Mouse (Mus musculus) left cerebral cortex, postnatal 14 days (tissue): ENCODE data around the gene Nrp2. TPM values are rescaled to one million over a fixed set of nuclear protein-coding genes. Genes with fewer than 3 reads are reported as not detected.

Source experiments
- DNase-seq, 2 experiments: peaks; one replicate each; pipeline ENCODE4 v3.0.0; 2021 to 2022; ENCODE audit warnings: low spot score in 2 of 2, mixed read lengths in 1 of 2
- intact Hi-C: fragments of 180-260 bp; cut with DNase I; formaldehyde crosslinking; loops from one replicate; pipeline ENCODE4 v1.15.1; 2025
- total RNA-seq, 2 experiments: library from RNA; stranded (reverse); gene quantifications; 2 replicates each; pipeline ENCODE4 v1.2.3; 2021

Nrp2 gene
- total RNA-seq, 2 experiments from 2014 or later, result 16.9 to 32.7 TPM

DNA sequence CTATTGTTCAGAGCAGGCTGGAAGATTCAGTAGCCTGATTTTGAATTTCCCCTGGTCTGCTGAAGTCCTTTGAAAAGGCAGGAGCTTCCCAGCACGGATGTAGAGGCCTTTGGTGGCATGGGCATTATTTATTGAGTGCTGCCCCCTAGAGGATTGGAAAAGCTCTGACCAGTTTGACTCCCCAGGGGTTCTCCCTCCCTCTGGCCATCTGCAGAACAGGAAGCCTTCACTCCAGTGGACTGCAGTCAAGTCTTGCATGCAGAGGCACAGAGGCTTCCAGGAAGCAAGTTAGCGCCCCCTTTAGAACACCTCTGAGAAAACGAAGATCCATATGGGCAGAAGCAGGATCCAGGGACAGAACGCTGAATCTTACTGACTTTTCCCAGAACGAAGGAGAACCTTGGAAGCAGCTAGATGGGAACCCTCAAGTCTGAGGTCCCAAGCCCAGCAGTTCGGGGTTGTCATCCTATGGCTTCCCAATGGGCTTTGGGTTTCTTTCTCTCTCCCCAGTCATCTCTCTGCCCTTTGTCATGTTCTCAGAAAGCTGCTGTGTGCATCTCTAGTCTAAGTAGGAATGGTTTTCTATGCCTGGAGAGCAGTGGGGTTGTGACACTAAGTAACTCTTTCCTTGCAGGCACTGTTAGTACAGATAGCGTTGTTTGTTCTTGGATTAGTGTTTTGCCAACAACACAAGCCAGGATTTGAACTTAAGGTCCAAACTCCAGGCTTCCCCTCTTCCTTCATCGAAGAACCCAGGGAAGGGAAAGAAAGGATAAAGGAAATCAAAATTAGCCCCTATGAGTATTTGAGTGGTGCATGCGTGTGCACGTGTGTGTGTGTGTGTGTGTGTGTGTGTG lies 1.8 kb upstream of the Nrp2 start:
- DNase-seq, result peak; percentile 77
- intact Hi-C loops, result loop anchor here (5.0 kb wide), 4 partner anchors 81 to 1644 kb away; no protein-coding TSS in a partner anchor

DNA sequence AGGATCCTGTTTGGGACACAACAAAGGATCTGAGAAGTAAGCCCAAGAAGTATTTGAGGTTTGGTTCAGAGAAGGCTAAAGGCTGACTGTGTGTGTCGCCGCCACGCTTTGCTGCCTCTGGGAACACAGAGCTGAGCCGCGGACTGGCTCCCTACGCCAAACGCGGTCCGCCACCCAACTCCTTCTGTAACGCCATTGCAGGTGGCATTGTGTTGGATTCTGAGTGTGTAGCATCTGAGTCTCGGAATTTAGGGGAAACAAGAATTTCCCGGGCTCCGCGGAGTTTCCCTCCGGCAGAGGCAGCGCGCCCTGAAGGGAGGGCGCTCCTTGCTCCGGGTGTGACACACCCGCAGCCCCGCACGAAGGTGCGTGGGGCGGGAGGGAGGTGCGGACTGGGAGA lies 342 bp upstream of the Nrp2 start:
- peak in 1 of 2 experiments; percentile 27 for DNase-seq

DNA sequence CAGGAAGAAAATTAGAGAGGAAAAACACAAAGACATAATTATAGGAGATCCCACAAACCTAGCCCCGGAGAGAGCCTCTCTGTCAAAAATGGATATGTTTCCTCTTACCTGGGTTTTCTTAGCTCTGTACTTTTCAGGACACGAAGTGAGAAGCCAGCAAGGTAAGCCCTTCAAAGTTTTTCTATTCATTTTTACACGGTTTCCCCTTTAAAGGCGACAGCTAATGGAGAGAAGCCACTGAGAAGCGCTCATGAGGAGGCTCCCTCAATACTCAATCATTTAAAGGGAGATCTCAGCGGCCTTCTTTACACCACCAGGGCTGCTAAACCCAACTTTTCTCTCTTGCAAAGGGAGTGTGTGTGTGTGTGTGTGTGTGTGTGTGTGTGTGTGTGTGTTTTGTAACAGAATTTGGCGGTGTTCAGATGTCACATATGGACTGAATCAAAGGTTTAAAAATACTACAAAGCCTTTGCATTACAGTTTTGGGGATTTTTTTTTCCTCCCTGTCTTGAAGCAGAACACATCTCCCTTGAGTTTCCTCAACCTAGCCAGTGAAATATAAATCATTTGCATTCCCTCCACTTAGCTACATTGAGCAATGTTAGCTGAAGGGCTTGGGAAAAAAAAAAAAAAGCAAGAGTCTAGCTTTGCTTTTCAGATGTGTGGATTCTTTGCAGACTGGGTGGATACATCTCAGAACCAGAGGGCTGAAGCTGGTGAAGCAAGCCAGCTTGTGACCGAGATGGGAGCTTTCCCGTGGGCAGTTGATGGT lies 1.2 kb downstream of the Nrp2 start:
- DNase-seq, result peak in 1 of 2 experiments; percentile 41
- intact Hi-C loops, result loop anchor here (5.0 kb wide), 4 partner anchors 78 to 1647 kb away; no protein-coding TSS in a partner anchor

More for the DNA sequence above, 342 bp upstream of the Nrp2 start:
- intact Hi-C loops, result loop anchor here (5.0 kb wide), 4 partner anchors 80 to 1645 kb away; no protein-coding TSS in a partner anchor

DNA sequence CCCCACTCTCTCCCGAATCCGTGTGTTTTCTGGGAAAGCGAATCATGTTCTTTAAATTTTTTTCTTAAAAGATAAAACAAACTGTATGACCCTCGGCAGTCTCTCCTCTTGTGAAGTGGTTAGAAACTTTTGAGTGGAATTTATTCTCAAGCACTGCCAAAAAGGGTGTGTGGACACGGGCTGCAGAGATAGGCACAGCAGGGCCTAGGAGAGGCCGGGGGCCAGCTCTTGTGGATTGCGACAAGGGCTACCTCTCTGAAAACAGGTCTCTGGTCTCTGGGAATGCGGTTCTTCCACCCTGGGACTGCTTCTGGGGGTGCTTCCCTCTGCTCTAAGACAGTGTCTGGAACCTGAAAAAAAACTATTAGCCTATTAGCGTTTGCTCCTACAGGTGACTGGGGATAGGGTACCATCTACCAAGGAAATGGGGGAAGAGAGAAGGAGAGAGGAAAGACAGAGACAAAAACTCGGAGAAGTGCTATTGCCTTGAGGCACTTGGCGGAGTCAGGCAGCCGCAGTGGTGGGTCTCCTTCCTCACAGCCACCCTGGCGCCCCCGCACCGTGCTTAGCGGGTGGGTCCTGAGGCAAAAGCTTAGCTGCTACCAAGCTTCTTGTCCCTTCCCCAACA lies 1.9 kb downstream of the Nrp2 start:
- no peak for DNase-seq

DNA sequence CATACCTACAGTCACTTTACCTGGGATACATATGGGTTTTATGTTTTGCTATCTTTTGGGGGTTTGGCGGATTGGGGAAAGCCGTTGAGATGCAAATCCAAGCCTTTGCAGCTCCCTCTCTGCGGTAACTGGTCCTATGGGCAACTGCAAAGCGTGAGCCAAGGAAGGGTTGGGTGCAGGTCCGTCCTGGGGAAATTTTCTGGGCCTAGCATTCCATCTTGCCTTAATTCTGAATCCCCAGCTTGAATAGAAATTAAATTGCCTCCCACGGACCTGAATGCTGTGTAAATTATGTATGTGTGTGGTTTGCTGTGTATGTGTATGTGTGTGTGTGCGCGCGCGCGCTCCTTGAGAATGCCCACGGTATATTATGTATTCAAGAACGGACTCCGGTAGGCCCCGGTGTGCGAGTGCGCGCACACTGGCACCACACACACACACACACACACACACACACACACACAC lies 2.5 kb downstream of the Nrp2 start:
- peak; percentile 36 to 64 for DNase-seq
- intact Hi-C loops, result loop anchor here (5.0 kb wide), 2 partner anchors 47 to 222 kb away; no protein-coding TSS in a partner anchor

More for the DNA sequence above, 1.9 kb downstream of the Nrp2 start:
- intact Hi-C loops, result loop anchor here (5.0 kb wide), 6 partner anchors 47 to 1648 kb away; no protein-coding TSS in a partner anchor

DNA sequence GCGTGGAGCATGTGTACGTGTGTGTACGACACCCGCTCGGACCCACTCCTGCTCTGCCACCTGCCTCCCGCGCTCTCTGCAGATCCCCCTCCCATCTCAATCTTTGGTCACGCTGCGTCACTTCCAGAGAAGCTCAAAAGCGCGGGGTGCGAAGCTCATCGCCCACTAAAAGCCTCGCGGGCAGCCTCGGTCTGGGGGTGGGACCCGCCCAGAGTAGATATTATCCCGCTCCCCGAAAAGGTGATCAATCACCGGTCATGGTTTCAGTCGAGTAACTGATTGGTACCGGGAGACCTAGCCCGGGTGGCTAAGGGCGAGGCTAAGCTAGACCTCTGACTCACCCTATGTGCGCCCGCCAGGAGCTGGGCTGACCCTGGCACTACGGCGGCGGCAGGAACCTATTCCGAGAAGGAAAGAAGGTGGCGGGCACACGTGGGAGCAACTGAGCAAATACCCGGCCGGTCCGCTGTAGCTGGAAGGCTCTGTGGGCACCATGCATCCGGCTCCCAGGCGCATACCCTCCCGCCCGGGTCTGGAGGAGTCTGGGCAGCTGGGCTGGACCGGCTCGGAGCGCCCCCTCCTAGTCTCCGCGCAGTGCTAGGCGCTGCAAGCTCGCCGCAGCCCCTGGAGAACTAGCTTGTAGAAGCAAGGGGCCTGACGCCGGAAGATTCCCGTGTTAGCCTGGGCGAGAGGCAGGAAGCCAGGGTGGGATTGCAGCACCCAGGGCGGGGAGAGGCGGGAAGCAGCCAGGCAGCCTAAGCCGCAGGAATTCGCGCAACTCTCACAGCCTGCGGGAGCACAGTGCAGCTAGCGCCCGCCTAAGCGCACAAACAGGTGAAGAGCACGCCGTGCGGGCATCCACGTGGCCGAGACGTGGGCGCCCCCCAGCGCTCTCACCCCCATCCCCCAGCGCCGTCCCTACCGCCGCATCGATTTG lies 3.3 kb downstream of the Nrp2 start:
- intact Hi-C loops, result loop anchor here (5.0 kb wide), 2 partner anchors 46 to 221 kb away; no protein-coding TSS in a partner anchor

DNA sequence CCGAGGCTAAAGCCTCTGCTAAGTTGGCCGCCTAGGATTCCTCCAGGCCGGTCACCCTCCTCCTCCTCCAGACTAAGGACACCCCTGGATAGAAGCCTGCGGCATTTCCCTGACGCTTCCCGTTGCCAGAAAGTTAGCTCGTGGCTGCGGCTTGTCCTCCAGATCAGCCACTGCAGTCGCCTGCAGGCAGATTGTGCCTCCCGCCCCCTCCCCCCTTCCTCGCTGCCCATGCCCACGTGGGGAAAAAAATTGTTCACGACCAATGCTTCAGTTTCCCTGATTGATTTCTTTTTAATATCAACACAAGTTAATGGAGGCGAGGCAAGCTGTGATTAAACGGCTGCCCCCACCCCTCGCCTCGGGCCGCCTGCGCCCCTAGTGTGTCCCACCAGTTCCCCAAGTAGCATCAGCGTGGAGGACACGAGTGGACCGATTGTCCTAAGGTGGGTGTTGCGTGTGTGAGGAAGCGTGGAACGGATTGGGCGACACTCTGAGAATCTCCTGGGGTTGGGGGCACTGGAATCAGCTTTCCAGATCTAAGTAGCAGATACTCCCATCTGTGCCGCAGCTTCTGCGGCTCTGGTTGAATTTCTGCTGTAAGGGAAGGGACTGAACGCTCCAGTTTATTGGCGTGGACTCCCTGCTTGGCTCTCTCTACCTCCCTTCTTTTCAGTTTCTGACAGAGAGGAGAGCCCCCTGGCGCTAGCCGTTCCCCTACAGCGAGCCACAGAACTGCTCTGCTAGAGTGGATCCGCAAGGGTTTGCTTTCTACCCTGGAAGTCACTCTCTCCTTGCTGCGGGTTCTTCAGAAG lies 4.2 kb downstream of the Nrp2 start:
- intact Hi-C loops, result loop anchor here (5.0 kb wide), 2 partner anchors 45 to 220 kb away; no protein-coding TSS in a partner anchor
- peak; percentile 57 to 67 for DNase-seq

More for the DNA sequence above, 3.3 kb downstream of the Nrp2 start:
- peak; percentile 50 to 60 for DNase-seq

DNA sequence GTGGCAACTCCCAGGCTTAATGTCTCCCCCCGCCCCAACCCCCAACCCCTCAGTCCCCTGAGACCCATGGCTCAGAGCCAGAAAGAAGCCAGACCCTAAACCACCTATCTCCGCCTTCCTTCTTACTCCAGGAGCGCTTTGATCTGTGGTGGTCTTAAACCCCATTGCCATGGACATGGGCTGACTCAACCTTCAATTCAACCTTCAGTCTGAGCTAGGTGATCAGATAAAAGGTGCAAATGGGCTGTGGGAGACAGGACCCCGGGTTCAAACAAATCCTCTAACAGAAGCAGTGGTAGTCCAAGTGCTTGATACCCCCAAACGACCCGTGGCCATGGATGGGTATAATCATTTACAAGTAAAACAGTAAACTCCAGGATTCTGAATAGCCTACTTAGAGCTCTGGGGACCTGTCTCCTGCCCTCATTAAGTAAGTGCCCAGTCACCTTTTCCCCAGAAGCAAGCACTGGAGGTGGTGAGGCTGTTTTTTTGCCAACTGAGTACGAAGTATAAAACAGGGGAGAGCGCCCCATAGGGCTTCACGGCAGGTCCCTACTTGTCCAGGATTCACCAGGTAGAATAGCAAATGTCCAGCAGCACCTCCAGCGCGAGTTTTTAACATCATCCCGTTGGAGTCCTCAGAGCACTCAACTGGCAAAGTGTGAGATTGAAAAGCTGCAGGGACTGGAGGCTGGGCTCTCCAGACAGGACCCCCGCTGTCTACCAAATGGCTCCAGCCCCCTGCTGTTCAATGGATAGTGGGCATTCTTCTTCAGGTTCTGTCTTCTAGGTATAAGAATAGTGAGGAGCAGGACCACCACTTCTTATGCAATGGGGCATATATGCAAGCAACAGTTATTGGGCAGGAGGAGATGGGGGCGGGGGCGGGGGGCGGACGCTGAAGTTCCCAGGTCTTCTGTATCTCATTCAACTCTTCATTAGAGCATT lies 5.1 kb downstream of the Nrp2 start:
- intact Hi-C loops, result loop anchor here (5.0 kb wide), 2 partner anchors 44 to 219 kb away; no protein-coding TSS in a partner anchor
- no peak for DNase-seq

DNA sequence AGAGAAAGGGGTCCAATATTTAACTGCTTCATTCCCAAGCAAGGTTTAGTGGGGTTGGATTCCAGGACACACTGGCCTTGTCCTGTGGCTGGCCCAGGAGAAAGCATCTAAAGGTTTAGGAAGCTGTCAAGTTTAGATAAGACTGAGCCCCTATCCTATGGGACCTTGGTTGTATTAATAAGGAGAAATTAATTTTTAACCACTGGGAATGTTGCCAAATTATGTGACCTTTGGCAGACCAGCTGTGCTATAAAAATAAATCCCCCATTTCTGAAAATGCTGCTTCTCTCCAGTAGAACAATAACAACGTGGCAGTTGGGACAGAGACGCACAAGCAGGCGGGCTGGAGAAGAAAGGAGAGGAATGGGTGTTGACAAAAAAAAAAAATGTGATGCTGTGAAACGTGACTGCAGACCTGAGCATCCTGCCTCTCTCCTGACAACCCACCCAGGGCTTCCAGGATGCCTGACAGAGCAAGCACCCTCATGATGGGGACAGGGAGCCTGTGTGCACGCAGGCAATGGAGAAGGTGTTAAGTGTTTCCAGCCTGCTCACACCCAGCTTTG lies 6.8 kb downstream of the Nrp2 start:
- no peak for DNase-seq
- intact Hi-C loops, result loop anchor here (5.0 kb wide), 2 partner anchors 42 to 217 kb away; no protein-coding TSS in a partner anchor

DNA sequence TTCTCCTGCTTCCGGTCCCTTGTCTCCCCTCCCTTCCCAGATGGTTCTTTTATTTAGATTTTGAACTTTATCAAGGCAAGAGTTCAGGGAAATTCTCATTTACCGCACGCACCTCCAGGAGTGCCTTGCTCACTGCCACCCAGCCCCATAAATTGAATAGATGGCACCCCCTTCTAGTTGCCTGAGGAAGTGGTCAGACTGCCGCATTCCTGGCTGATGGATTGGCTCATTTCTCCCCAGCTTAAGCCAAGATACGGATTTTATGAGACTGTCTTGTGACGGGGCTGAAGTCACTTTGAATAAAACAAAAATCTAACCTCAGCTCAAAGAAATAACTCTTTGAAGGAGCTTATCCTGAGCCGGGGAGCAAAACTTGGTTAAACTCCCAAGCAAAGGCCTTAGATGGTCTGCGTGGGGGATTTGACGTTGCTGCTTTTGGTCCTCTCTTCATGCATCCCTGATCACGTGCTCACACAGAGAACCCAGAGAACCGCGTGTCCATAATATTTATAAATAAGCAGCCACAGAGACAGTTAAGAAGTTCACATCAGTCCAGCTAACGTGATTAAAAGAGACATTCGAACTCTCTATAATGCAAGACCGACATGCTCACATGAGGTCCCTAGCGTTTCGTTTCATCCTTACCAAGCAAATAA lies 10.1 kb downstream of the Nrp2 start:
- intact Hi-C loops, result no loop called here
- DNase-seq, result no peak

DNA sequence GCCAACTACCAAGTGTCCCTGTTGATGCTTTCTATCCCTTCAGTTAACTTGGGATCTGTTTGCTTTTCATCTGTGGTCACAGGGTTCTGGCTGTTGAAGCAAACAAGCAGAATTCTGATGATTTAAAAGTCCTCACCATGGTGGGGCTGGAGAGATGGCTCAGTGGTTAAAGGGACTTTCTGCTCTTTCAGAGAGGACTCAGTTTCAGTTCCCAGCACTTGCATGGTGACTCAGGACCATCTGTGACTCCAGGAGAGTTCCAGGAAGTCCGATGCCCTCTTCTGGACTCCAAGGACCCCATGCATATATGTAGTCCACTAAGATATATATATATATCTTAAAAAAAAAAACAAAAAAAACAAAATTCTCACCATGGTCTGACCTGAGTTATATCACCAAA lies 11.9 kb downstream of the Nrp2 start:
- intact Hi-C loops, result no loop called here
- no peak for DNase-seq

DNA sequence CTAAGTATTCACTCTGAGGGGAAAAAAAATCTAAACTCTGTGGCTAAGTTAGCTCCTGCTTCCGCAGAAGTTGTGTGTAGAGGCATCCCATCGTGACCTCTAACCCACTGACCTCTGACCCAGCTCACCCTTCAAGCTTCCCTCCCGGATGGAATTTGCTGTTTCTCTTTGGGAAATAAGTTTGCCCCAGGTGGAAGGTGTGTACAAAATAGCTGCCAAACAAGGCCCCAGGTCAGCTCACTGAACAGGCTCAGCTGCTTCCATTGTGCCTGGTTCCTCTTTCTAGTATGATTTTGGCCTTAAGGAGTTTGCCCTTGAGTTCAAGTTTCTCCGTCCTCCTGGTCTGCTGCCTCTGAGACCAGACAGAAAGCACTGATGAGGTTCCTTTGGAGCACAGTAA lies 12.6 kb downstream of the Nrp2 start:
- intact Hi-C loops, result no loop called here
- DNase-seq, result no peak

DNA sequence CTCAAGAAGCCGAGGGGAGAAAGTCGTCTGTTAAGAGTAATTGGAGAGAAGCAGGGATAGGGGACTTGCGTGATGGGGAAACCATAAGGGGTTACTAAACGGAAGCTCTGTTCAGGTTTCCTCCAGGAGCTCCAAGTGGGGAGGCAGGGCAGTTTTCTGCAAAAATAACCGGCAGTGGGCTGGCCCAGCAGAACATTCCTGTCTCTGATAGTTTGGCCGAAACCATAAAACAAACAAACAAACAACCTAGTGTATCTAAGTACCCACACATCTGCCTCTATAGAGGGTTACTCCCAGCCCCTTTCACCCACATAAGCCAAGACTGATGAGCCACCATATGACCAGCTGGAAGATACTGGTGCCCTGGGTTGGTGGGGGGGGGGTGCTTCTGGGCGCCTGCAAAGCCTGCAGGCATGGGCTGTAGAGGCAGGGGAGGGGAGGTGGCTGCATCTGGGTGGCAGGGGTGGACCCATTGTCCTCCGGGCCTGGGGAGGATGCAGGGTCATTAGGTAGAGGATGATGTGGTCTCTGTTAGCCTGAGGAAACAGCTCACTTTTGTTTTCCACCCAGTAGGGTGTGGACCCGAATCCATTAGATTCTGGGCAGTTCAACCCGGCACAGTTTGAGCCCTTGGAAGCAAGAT lies 13.9 kb downstream of the Nrp2 start:
- no peak for DNase-seq
- intact Hi-C loops, result no loop called here

DNA sequence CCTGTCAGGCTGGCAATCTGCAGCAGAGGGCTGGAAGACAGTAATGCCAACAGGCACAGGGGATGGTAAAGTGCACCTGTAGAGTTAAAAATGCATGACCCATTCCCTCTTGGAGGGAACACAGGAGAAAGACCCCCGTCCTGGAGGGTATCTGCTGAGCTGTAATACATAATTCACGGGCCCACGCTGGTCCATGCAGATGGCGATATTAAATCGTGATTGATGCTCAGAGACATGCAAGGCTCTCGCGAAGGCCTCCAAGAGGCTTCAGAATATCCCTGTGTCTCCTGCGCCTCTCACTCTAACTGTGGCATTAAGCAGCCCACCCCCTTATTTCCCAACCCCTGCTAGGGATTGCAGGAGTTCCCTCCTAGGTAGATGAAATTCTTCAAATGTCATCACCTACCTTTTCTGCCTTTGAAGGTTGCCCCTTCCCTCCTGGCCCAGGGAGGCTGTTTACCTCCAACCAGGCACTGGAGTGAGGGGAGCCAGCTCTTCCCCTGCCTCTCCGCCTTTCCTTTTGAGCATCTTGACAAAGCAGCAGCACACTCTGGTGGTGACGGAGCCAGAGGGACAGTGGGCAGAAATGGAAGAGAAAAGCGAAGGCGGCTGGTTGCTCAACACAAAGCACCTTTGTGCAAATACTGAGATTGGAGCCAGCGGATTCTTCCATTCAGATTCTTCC lies 14.6 kb downstream of the Nrp2 start:
- intact Hi-C loops, result no loop called here
- DNase-seq, result peak; percentile 57 to 63

DNA sequence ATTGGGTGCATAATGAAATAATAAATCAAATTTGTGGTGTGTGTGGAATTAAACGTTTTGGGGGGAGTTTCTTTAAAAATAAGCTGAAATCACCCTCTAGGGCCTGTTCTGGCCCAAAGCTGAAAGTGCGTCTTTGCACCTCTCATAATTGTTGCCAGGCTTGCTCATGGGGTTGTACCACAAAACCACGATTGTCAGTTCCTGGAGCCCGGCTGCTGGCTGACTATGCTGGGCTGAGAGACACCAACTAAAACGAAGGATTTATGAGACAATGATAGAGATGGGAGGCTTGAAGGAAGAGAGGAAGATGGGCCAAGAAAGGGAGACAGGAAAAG lies 15.1 kb downstream of the Nrp2 start:
- intact Hi-C loops, result no loop called here
- no peak for DNase-seq
